Mouse (Mus musculus) lung, adult 2 months (tissue): ENCODE data around the gene Nme7.

Source experiments
- CTCF ChIP-seq: fragments of 200-500 bp; IDR thresholded peaks from 2 replicates; pipeline ENCODE4 v1.5.1; 2011; ENCODE audit warnings: mild to moderate bottlenecking, low read length, control low read depth; ENCODE audit not compliant: insufficient read depth
- POLR2A ChIP-seq: fragments of 200-500 bp; IDR thresholded peaks from 2 replicates; pipeline ENCODE4 v1.6.1; 2011; ENCODE audit warnings: low read depth, mild to moderate bottlenecking, control low read depth, low read length, borderline replicate concordance; ENCODE audit errors: extremely low read depth

GRCm38 (mm10) chr1:164294071-164294470 is 9.8 kb upstream of the Nme7 start:
- no peak for TF ChIP-seq CTCF
- TF ChIP-seq POLR2A, result no peak
